Mouse (Mus musculus): Measurements from ENCODE around the gene Nfia. TPM values are rescaled to one million over a fixed set of nuclear protein-coding genes. Genes with fewer than 3 reads are reported as not detected.
A peak's percentile ranks its signal among the peaks of the same experiment; 100 is the strongest.

Nfia gene
- polyA plus RNA-seq, 1 experiment from 2014 or later, result 40.5 TPM

DNA sequence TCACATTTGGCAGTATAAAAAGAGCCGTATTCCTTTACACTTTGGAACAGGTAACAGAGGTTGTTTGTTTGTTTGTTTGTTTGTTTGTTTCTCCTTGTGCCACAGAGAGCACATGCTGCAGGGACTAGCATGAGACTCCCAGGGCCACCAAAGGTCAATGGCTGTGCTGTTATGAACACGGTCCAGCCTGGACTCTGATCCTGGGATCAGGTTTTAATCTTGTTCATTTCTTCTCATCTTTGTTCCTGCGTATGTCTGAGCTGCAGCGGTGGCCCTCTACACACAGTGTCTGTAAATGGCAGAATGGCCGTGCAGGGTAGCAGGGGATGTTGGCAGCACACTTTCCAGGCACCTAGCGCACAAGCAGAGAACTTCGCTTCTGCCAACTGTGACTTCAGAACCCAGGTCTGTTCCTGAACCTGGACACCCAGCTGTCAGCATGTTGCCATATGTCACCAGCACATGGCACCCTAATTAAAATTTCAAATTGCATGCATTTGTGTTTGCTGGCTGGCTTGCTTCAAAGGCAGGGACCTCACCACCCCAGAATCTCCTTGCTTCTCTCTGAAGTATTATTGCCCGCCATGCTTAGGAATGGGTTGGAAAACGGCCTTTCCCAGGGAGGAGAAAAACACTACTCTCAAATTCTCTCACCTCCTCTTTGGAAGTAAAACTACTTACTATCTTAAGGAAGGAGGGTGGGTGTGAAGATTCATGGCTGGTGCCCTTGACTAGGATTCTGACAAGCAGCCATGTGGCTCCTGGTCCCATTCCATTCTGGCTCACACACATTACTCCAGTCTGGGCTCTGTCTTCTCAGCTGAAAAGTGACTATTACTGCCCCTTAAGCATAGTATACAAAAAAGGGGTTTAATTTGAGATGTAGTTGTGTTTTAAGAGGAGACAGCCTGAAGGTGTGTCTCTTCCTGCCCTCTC, 107.9 kb downstream of the Nfia start:
- DNase-seq (ENCODE audit: low read depth, low spot score) (no peak), ATAC-seq (no peak)
- CTCF ChIA-PET, result no interaction called here
- POLR2A ChIA-PET, result no interaction called here
- TF ChIP-seq CTCF (IDR thresholded peaks at IDR 0.05), result no peak
- in situ Hi-C loops (cut with MboI; ENCODE audit: low pct_unique_long_range_greater_than_20kb), result no loop called here
- no peaks in the 10 kb centered on the region for H3K27me3 ChIP-seq

DNA sequence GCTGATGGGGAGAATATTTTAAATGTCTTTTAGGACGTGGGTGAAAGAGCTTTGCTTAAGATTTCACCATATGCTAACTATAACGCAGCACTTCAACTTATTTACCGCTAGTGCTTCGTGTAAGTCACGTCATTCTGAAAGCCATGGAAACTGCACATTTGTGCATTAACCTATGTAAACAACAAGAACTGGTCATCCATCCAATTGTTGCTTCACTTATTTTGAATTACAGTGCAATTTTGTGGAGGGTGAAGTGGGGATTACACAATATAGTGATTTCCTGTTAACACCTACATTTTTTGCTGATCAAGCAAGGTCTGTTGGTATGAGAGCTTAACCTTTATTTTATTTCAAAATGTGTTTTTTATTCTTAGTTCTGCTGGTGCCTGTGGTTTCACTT, 113.0 kb downstream of the Nfia start:
- in situ Hi-C loops (cut with MboI; ENCODE audit: low pct_unique_long_range_greater_than_20kb), result no loop called here
- ChIA-PET CTCF (interaction anchor here (1.0 kb wide), 1 partner anchor 8 kb away, joined by 4 read pairs; no protein-coding TSS in a partner anchor), POLR2A (interaction anchor here (0.7 kb wide), 1 partner anchor 14 kb away, joined by 5 read pairs; no protein-coding TSS in a partner anchor)
- ATAC-seq, result no peak
- no peaks in the 10 kb centered on the region for H3K27me3 ChIP-seq
- no peak for TF ChIP-seq CTCF (IDR thresholded peaks at IDR 0.05)
- DNase-seq (ENCODE audit: low read depth, low spot score), result no peak

DNA sequence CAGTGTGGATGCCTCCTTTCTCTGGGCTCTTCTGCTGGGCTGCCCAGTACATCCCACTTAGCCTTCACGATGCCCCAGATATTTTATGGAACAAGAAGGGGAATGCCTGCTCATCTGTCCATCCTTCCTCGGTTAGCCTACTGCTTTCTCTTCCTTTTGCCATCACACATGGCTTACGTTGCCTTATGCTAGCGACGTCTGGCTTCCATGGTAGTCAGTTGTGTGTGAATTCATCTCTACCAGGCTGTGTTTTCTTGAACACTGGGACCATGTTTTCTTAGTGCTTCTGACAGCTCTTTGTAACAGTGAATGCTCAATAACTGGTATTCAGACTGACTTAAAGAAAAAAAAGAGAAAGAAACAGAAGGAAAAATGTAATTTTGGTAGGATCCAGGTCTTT, 113.7 kb downstream of the Nfia start:
- ChIA-PET POLR2A (no interaction called here), CTCF (interaction anchor here (1.0 kb wide), 1 partner anchor 9 kb away, joined by 4 read pairs; no protein-coding TSS in a partner anchor)
- in situ Hi-C loops (cut with MboI; ENCODE audit: low pct_unique_long_range_greater_than_20kb), result no loop called here
- DNase-seq (ENCODE audit: low read depth, low spot score) (no peak), ATAC-seq (no peak)
- H3K27me3 ChIP-seq, result no peaks in the 10 kb centered on the region
- no peak for TF ChIP-seq CTCF (IDR thresholded peaks at IDR 0.05)

GRCm38 (mm10) chr4:97887228-97887627, 114.7 kb downstream of the Nfia start:
- ChIA-PET CTCF (interaction anchor here (1.0 kb wide), 1 partner anchor 18 kb away, joined by 4 read pairs; no protein-coding TSS in a partner anchor), POLR2A (no interaction called here)
- TF ChIP-seq CTCF (IDR thresholded peaks at IDR 0.05), result no peak
- in situ Hi-C loops (cut with MboI; ENCODE audit: low pct_unique_long_range_greater_than_20kb), result no loop called here
- H3K27me3 ChIP-seq, result no peaks in the 10 kb centered on the region
- ATAC-seq (no peak), DNase-seq (ENCODE audit: low read depth, low spot score) (no peak)

DNA sequence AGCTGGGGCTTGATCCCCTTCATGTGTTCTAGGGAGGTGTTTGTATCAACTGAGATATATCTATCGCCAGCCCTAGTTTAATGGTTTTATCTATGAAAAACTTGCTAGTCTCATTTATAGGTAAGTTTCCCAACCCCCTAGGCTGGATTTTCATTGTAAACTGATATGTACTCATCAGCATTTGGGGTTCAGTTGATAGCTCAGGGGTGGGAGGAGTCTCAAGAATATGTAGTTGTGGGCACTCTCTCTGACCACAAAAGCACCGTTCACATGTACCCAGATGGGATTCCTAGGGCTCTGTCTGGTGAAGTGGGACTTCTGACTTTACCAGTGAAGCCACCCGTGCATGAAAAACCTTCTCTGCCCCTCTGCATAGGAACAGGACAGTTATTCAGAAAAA, 118.5 kb downstream of the Nfia start:
- in situ Hi-C loops (cut with MboI; ENCODE audit: low pct_unique_long_range_greater_than_20kb), result no loop called here
- CTCF ChIA-PET, result no interaction called here

GRCm38 (mm10) chr4:97891611-97892010, 119.1 kb downstream of the Nfia start:
- ChIA-PET CTCF (no interaction called here), POLR2A (interaction anchor here (0.9 kb wide), 1 partner anchor 44 kb away, joined by 3 read pairs; no protein-coding TSS in a partner anchor)
- no peaks in the 10 kb centered on the region for H3K27me3 ChIP-seq
- in situ Hi-C loops (cut with MboI; ENCODE audit: low pct_unique_long_range_greater_than_20kb), result no loop called here
- ATAC-seq (peak; percentile 82), DNase-seq (ENCODE audit: low read depth, low spot score) (no peak)
- TF ChIP-seq CTCF (IDR thresholded peaks at IDR 0.05), result no peak

More for the DNA sequence above, 118.5 kb downstream of the Nfia start:
- no peak for TF ChIP-seq CTCF (IDR thresholded peaks at IDR 0.05)
- ATAC-seq (no peak), DNase-seq (ENCODE audit: low read depth, low spot score) (no peak)
- POLR2A ChIA-PET, result no interaction called here
- no peaks in the 10 kb centered on the region for H3K27me3 ChIP-seq

- H3K27me3 ChIP-seq, result no peaks in the 10 kb centered on the region
- CTCF ChIA-PET, result no interaction called here
- ATAC-seq (no peak), DNase-seq (ENCODE audit: low read depth, low spot score) (no peak)
- no peak for TF ChIP-seq CTCF (IDR thresholded peaks at IDR 0.05)
- in situ Hi-C loops (cut with MboI; ENCODE audit: low pct_unique_long_range_greater_than_20kb), result no loop called here
- POLR2A ChIA-PET, result no interaction called here
Observed at GRCm38 (mm10) chr4:97893915-97894884, 121.7 kb downstream of the Nfia start.

DNA sequence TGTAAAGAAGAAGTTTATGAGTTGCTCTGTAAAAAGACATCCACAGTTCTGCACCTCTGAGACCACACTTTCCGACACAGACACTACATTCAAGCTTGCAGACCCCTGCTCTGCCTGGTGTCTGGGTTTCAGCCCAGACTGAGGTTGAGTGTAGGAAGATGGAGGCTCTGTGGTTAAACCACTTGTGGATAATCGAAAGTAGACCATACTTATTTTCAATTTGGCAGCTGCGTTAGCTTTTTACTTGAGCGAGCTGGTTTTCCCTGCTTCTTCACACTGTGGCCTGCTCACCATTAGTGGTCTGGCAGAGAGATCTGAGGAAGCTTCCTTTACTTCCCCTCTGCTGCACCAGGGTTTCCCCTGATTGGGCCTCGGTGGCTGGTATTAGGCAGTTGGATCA, 123.4 kb downstream of the Nfia start:
- ChIA-PET POLR2A (no interaction called here), CTCF (no interaction called here)
- DNase-seq (ENCODE audit: low read depth, low spot score) (no peak), ATAC-seq (no peak)
- H3K27me3 ChIP-seq, result no peaks in the 10 kb centered on the region
- no peak for TF ChIP-seq CTCF (IDR thresholded peaks at IDR 0.05)
- in situ Hi-C loops (cut with MboI; ENCODE audit: low pct_unique_long_range_greater_than_20kb), result no loop called here

GRCm38 (mm10) chr4:97900256-97900944, 127.9 kb downstream of the Nfia start:
- DNase-seq (ENCODE audit: low read depth, low spot score) (no peak), ATAC-seq (no peak)
- in situ Hi-C loops (cut with MboI; ENCODE audit: low pct_unique_long_range_greater_than_20kb), result no loop called here
- ChIA-PET POLR2A (no interaction called here), CTCF (no interaction called here)
- H3K27me3 ChIP-seq, result no peaks in the 10 kb centered on the region
- TF ChIP-seq CTCF (IDR thresholded peaks at IDR 0.05), result no peak

DNA sequence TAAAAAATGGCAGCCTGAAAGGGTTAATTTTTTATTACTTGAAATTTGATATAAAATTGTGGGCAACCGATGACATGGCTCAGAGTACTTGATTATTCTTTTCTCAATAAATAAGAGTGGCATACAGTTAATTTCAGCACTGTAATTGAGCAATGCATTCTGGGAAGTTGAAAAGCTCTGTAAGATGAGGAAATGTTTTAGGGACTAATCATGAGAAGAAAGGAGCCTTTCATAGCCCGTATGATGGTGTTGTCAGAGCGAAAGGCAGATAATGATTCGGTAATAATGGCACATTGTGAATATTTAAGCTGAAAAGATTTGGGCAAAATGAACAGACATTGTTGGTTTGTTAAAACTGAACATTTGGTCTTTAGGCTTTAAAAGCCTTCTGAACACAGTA, 133.3 kb downstream of the Nfia start:
- DNase-seq (ENCODE audit: low read depth, low spot score), result no peak
- no peaks in the 10 kb centered on the region for H3K27me3 ChIP-seq
- in situ Hi-C loops (cut with MboI; ENCODE audit: low pct_unique_long_range_greater_than_20kb), result no loop called here
- ChIA-PET POLR2A (no interaction called here), CTCF (interaction anchor here (1.3 kb wide), 1 partner anchor 30 kb away, joined by 3 read pairs; no protein-coding TSS in a partner anchor)
- no peak for ATAC-seq
- TF ChIP-seq CTCF (IDR thresholded peaks at IDR 0.05), result no peak
